Mouse (Mus musculus): Measurements from ENCODE around the gene Fgg. TPM values are rescaled to one million over a fixed set of nuclear protein-coding genes. Genes with fewer than 3 reads are reported as not detected.

Gene Fgg
- total RNA-seq, 2 experiments from 2014 or later: not detected

- TF ChIP-seq CTCF (IDR thresholded peaks at IDR 0.05): no peak; the same call in 1 of the 2 replicates
- Histone ChIP-seq H3K27ac (peak within 1 kb of the TSS; percentile 80), H3K4me3 (peak within 1 kb of the TSS; percentile 89)
- peak; percentile 98 to 99 for DNase-seq (ENCODE audit: extremely low spot score in 1 of 2, low spot score in 2 of 2)
- intact Hi-C loops (cut with DNase I): loop anchor here (10.0 kb wide), 2 partner anchors 651 to 859 kb away; no protein-coding TSS in a partner anchor
Observed at GRCm38 (mm10) chr3:83055281-83056038, 47.9 kb downstream of the Fgg start, which contains the start of gene Plrg1. Gene Plrg1 (plus strand): TSS chr3:83055522.

GRCm38 (mm10) chr3:83057046-83057445 lies 49.5 kb downstream of the Fgg start:
- no peak for TF ChIP-seq CTCF (IDR thresholded peaks at IDR 0.05)
- DNase-seq (ENCODE audit: extremely low spot score in 1 of 2, low spot score in 2 of 2): no peak
- intact Hi-C loops (cut with DNase I): loop anchor here (10.0 kb wide), 2 partner anchors 652 to 858 kb away; no protein-coding TSS in a partner anchor
- H3K4me3 ChIP-seq: no peak overlapping the region
- H3K27ac ChIP-seq: no peak overlapping the region

Other genes with a start within 250 kb of the Fgg start
- under 1 TPM; 0.25 to 0.47 TPM for gene Rbm46, start 131.2 kb upstream of the Fgg start, total RNA-seq (2021)
- gene Lrat, start 103.8 kb upstream of the Fgg start, total RNA-seq (2021): under 1 TPM in 1 of 2 experiments, not detected in 1; 0.11 TPM
- not detected for gene Fga, start 18.4 kb downstream of the Fgg start, total RNA-seq (2021)
- not detected for gene Fgb, start 42.1 kb downstream of the Fgg start, total RNA-seq (2021)
- gene Plrg1, start 47.8 kb downstream of the Fgg start, total RNA-seq (2021): 10 to 100 TPM; 39.4 to 42.4 TPM
- gene Dchs2, start 120.2 kb downstream of the Fgg start, total RNA-seq (2021): 1 to 10 TPM; 2.6 to 4.2 TPM